Mouse (Mus musculus): Measurements from ENCODE around the gene Cxcl2.
A peak's percentile ranks its signal among the peaks of the same experiment; 100 is the strongest.

The Cxcl2 gene

GRCm38 (mm10) chr5:90897429-90897828 lies 6.2 kb upstream of the Cxcl2 start:
- DNase-seq, result no peak

GRCm38 (mm10) chr5:90899308-90899707 lies 4.4 kb upstream of the Cxcl2 start:
- DNase-seq, result no peak

- DNase-seq, result peak; percentile 39
Observed at GRCm38 (mm10) chr5:90900147-90900546, 3.5 kb upstream of the Cxcl2 start.

- DNase-seq, result no peak
Observed at GRCm38 (mm10) chr5:90900688-90901087, 3.0 kb upstream of the Cxcl2 start.

DNA sequence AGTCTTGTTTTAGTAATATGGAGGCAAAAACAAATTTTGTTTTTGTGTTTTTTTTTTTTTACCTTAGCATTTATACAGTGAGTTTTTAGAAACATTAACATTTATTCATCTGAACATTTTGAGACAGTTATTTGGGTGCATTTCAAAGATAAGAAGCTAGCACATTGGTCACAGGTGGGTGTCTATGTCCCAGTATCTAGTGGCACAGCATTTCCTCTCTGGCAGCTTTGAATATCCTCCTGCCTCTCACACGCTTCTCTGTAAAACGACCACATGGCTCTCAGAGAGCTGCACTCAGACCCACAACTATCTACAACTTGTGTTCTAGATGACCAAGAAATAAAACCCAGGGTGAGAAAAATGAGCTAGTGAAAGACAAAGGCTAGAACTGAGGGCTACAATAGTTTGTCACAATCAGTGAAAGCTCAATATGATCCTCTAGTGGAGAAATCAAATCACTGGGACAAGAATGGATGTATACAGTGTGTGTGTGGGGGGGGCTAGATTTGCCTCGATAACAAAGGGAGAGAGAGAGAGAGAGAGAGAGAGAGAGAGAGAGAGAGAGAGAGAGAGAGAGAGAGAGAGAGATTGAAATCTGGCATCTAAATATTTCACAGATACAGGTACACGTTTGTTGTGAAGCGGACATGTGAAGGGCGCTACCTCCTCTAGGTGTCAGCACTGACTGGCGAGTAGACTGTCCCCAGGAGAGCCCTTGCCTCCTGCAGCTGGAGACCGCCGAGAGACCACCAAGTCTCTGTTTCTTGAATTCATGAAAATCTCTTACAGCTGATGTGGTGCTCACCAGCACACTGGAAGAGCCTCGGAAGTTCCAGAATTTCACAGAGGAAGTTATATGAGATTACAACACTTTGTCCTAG lies 1.1 kb upstream of the Cxcl2 start:
- DNase-seq, result no peak

- DNase-seq, result peak; percentile 76
Observed at GRCm38 (mm10) chr5:90908983-90909382, 5.3 kb downstream of the Cxcl2 start.

GRCm38 (mm10) chr5:90919495-90919894 lies 15.8 kb downstream of the Cxcl2 start:
- DNase-seq, result no peak

DNA sequence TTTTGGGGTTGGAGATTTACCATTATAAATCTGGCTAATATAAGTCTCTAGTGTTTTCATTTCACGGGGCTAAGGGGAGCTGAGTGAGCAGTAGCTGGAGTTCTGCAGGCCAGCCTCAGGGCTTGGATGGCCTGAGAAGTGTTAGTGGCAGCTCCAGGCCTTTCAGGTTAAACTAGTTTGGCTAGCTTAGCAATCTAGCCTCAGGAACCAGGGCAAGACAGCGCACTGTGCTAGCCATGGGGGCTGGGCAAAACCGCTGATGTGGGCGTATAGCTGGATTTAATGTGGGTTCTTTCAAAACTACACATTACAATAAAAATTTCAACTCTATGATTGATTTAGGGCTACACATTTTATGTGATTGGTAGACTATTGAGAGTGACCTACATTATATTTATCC lies 19.3 kb downstream of the Cxcl2 start:
- DNase-seq, result no peak

DNA sequence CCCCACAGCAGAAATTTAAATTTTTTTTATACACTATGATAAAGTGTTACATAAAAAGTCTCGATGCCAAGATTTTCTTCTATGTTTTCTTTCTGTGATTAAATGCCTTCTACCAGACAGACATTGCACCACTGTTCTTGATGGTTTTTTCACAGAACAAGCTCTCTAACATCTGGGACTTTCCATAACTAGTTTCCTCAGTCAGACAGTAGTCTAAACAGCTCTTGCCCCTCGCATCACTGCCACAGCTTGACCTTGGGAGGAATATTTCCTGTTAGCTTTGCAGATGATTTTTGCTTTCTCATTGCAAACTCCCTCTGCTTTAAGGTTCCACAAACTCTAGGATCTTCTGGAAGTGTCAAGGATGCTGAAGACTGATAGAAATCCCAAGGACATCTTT lies 26.9 kb downstream of the Cxcl2 start:
- DNase-seq, result no peak

- peak; percentile 88 for DNase-seq
Observed at GRCm38 (mm10) chr5:90930971-90931851, 27.5 kb downstream of the Cxcl2 start, which contains the start of gene Mthfd2l. TSS of gene Mthfd2l (plus strand) at chr5:90931117.

DNA sequence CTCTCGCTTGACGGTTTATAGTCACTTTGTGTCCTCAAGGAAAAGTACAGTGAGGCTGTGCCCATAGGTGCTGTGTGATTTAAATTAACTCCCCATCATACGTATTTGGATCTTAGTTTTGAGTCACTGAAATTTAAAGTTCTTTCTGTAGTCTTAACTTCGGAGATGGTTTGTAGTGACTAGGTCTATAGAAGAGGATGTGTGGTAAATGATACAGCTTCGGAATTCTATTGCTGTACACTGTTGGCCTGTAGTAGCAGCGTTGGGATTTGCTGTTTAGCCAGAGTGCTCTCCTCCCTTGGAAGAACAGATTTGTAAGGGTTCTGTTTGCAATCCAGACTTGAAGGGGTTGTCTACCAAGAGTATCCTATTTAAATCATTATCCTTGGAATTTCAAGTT lies 28.2 kb downstream of the Cxcl2 start:
- no peak for DNase-seq

DNA sequence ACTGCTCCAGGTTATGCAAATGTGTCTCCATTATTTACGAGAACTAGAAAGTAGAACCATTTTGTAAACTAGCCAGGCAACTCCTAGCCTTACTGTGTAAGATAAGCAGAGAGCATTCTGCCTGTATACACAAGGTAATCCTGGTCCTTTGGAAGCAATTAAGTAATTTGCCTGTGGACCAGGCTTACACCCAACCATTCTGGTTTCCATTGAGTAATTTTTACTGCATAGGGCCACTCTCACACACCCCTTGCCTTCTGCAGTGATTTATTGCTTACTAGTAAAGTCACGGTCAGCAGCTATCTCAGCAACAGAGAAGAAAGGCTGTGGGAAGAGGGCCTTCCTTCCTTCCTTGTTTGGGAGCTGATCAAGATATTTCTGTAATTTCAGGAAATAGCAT lies 33.0 kb downstream of the Cxcl2 start:
- no peak for DNase-seq

- DNase-seq, result no peak
Observed at GRCm38 (mm10) chr5:90945453-90945852, 41.8 kb downstream of the Cxcl2 start.

GRCm38 (mm10) chr5:90949499-90949898 lies 45.8 kb downstream of the Cxcl2 start:
- DNase-seq, result no peak

- DNase-seq, result peak; percentile 19
Observed at GRCm38 (mm10) chr5:90951475-90951874, 47.8 kb downstream of the Cxcl2 start.

DNA sequence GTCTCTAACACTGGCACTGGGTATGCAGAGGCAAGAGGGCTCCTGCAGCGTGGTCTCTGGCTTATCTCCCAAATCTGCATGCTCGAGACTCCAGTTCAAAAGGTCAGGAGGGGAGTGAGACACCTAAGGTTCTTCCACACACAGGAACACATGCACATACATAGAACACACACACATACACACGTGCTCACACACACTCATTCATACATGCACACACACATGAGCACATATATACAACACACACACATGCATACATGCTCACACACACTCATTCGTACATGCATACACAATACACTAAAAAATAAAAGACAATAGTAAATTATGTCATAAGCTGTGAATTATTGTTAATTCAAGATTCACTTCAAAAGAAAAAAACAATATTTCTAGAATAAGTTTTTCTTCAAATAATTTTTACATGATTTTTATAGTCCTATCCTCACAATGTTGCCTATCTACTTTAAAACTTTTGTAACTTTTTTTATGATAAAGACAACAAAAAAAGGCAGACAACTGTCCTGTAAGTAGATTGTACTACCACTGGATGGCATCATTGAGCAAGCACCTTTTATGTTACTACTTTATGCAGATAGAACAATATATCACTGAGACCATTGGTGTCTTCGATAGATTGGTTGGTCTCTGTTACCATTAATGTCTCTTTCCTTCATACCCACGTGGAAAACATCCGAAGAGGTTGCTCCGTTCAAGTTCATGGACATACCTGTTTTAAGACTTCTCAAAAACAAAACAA lies 49.2 kb downstream of the Cxcl2 start:
- no peak for DNase-seq
